Mouse (Mus musculus) layer of hippocampus, adult 11-12 months (tissue): ENCODE data around the gene Ddr2.
"Not testable (repeated sequence)": the region's sequence is repeated elsewhere in the genome, so short reads cannot be mapped to it uniquely, and the experiment has no call there.

Experiments used
- DNase-seq: peaks from one replicate; pipeline ENCODE4 v3.0.0; 2022; ENCODE audit warnings: low spot score

Ddr2 gene

DNA sequence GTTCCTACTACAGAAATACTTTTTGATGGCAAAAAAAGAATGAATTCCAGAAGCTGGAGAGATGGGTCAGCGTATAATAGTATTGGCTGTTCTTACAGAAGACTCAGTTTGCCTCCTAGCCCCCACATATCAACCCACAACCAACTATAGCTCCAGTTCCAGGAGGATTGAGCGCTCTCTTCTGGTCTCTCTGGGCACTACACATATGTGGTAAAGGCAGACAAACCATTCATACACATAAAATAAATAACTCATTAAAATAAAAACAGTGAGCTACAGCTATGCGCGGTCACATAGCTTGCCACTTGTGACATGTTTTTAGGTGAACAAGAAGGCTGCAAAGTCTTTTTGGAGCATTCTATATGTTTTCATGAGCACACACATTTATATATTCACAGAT, 71.2 kb downstream of the Ddr2 start:
- DNase-seq: no peak

DNA sequence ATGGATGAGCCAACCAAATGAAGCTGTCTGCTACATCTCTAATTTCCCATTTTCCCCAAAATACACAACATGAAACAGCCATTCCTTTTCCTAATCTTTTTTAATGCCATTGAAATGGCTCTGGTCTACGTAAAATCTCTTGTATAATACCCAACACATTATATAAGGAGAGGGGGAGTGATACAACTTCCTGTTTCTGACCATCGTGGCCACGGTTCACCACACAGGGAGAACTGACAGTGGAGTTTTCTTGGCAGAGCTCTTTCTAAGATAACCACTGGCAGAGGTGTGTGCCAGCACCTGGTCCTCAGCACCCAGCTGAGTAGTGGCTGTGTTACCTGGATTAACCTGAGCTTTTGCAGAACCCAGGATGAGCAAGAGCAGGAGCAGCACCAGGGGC, 75.0 kb downstream of the Ddr2 start:
- DNase-seq: no peak

DNA sequence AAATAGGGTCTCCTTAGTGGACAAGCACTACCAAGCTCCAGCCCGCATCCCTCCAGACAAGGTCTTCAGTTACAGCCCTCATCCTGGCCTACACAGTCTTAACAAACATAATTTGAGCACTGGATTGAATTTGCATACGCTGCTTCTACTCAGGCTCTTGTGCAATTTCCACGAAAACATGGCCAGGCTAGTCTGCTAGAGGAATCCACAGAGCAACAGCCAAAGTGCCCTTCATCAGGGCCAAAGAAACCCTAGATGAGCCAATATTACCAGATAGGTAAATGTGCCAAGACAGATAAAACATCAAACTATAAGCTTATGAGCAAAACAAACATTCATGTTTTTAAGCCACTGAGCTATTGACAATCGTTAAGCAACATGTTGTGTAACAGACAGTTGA, 75.6 kb downstream of the Ddr2 start:
- DNase-seq: no peak

DNA sequence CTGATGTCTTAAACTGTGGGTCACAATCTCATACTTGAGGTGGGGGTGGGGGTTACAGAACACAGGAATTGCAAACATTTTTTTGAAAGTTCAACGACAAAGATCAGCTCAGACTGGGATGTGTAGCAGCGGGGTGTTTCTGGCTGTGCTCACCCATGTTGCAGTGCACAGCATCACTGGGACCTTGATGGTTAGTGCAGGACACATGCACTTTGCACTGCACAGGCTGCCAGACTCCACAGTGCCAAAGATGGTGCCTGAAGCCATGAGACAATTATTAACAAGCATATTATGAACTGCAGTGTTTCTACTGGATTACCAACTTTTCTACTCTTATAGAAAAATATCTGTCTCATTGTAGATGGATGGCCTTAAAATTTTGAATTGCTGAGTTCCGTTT, 78.9 kb downstream of the Ddr2 start:
- no peak for DNase-seq

DNA sequence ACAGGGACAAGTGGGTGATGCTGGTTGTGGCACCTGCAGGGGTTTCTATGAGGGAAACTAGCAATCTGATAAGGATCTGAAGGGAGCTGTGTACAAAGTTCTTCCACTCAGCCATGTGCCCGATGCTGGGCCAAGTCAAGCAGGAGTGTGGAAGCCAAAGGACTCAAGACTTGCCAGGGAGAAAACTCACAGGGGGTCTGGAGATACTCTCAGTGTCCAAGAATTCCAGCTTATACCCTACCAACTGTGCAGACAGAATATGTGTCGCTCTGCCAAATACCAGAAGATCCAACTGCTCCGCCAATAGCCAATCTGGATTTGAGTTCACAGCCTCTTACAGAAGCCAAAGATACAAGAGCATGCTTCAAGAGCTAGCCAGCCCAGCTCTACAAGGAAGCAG, 95.8 kb downstream of the Ddr2 start:
- DNase-seq: no peak

DNA sequence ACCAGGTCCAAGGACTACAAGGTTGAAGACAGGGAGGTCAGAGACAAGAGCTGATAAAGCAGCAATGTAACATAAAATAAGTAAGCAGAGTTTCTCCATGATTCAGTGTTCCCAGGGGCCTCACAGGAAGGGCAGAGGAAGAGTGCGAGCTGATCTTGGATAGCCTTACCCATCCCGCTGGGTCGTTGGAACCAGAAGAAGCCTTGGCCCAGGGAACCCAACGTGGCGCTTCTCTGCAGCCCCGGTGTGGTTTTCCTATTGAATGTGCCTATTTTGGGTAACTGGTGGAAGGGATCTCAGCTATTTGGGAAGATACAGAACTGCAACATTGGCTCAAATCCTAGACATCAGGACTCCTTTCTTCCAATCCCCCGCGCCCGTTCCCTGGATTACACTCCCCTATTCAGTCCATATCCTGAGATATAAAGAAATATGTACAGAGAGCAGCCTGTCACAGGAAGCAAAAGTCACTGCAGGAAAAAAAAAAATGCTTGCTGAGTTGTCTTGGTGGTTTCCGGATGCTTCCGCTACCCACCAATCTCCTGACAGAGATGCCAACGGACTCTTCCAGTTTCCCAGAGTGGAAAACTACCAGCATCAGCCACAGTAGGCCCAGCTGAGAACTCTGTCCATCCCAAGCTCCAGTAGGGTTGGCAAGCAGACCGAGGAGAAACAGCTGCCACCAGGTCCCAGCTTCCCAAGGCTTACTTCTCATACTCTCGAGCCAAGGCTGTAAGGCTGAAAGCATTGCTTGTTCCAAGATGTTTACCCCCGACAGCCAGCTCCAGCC, 99.7 kb downstream of the Ddr2 start:
- no peak for DNase-seq

DNA sequence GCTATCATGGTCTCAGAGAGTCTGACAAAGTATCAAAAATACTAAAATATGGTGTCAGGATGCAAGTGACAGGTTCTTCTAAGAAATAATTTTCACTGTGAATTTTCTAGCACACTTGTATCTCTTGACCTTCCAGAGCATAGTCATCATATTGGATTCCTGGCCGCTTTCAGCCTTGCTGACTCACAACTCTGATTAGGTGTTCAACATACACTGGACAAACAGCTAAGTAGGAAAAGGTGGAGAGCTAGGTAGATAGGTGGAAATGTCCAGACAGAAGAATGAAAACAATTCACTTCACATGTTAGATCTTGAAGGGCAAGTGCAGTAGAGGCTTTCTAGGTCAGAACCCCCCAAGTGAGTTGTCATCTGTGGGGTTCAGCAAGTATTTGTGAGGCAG, 101.3 kb downstream of the Ddr2 start:
- no peak for DNase-seq

DNA sequence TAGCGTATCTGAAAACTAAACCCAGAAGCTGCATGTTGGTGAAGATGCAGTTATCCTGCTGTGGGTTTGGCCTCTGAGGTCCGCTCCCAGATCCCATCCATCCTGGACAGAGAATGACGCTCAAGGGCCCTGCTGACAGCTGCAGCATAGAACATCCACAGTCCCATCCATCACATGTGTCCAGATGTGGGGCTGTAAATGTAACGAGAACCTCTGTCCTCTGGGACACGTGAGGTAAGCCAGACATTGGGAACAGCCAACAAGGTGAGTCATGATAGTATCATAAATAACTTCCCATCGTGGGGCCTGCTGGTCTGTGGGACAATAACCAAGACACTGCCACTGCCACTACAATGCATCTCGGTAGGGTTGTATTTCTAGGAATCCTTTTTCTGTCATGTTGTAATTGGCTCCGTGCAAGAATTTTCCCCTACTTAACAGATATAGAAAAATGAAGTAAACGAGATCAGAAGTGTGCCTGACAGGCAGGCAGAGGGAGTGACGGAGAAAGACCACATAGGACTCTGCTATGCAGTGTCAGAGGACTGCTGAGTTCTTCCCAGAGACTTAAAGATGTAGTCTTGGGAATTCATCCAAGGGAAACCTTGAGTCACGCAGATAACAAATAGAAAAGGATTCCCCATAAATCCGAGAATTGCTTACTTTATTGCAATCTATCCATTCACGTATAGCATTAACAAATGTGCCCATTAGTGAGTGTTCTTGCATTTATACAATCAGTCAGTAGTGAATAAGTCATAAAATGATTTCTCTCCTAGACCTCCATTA, 101.9 kb downstream of the Ddr2 start:
- DNase-seq: no peak

DNA sequence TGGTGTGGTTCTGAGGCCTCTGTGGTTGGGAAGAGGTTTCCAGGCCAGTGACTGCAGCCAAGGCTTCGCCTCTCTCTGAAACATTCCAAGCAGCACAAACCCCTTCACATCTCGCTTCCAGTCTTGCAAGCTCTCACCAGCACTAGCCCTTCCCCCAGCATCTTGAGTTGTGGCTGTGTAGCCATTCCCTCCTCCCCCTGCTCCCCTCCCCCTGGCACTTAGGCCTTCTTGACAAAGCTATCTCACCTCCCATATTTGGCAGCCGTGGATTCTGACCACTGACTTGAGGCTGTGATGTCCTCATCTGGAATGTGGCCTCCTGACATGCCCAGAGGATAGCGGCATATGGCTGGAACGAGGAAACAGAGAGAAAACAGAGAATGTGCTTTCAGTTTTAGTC, 104.0 kb downstream of the Ddr2 start:
- no peak for DNase-seq

DNA sequence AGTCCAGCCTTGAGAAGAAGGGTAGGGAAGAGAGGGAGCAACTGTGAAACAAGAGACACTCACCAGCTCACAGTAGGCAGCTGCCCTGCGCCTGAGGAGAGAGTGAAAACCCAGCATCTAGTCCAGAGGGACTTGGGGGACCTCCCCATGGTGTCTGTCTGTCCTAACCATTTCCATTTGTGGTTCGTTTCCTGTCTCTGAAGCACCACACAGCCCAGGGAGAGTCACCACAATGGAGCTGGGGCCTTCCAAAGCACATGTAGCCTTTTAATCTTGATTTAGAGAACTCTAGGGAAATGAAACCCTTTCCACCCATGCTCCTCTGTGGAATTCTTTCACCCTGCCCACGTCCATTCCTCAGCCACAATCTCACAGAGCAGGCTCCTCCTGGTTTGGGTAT, 105.3 kb downstream of the Ddr2 start:
- no peak for DNase-seq

DNA sequence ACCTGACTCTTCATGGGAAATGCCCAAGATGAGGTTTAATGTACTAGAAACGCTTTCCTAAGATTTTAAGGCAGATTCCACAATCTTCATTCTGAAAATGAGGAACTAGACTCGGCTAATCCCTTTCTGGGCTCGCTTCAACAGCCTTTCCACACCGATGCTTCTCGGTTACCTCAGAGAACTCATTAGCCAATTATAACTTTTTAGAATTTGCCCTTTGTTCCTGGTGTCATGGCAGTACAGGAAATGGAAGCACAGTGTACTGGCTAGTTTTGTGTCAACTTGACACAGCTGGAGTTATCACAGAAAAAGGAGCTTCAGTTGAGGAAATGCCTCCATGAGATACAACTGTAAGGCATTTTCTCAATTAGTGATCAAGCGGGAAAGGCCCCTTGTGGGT, 116.7 kb downstream of the Ddr2 start:
- DNase-seq: not testable (repeated sequence)

DNA sequence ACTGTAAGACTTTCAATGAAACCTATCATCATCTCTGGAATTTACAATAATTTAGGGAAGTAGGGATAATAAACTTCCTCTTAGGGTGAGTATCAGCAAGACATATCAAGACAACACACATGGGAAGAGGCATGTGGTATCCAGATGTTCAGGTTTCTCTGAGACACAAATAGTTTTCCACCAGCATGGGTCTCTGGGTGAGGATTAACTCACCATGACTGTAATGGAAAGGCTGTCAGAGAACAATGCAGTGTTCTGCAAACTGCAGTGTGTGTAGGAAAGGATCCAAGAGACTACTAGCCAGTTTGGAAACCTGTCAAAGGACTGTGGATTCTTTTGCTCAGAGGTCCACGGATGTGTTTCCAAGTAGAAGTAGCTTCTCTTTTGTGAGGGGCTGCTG, 124.4 kb downstream of the Ddr2 start:
- no peak for DNase-seq

DNA sequence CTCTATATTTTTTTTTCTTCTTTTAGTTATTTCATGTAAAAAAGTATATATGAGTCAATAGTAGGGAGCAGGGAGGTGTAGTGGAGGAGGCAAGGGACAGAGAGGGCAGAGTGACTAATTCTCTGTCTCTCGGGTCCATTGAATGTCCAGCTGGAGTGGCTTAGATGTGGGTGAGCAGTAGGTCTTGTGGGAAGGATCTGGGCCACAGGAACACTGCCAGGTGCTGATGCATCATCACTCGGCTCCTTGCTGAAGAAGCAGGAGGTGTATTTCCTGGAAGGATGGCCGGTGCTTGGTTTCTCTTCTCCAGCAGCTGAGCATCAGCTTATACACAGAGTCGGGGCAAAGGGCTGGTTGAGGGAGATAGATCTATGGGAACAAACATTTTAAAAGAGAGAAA, 132.9 kb downstream of the Ddr2 start:
- no peak for DNase-seq

DNA sequence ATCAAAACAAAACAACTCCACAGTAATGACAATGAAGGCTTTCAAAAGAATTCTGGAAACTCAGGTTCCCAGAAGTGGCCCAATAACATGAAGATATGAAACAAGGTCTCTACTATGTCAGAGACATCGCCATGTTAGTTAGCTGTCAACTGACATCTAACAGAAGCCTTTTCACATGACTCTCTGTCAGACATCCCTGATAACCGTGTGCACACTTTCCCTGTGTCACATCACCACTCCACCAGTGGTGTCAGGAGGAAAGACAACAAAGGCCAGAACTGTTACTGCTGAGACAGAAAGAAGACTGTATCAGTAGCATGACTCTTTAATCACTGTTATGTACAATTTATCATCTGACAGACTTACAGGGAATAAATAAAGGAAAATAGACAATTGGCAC, 138.6 kb downstream of the Ddr2 start:
- DNase-seq: no peak

DNA sequence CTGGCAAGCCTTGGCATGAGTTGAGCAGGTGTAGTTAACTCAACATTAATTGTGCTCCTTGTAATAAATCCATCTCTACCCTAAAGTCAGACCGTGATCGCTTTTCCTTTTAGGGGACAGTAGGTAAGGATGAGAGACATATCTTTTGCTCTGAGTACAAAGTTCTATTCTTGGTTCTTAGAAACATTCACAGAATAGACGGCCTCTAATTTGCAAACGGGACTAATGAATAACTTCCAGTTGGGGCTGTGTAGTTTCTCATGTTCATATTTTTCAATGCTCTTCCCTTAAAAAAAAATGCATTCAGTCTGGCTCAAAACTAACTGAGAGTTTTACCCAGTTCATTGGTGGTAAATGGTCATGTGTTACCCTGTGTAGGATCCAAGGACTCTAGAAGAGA, 139.6 kb downstream of the Ddr2 start:
- no peak for DNase-seq

DNA sequence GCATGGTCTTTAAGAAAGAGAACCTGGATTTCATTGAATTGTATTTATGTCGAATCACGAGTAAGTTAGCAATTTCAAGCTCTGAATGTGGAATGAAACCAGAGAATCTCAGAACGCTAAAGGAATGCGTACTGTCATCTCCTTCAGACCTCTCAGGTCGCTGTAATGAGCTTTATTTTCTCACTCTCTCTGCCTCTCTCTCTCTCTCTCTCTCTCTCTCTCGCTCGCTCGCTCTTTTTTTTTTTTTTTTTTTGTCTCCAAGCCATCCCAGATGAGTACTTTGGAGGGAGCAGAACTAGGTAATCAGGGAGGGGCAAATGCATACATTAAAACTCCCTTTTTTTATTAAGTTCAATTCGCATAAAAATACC, 141.1 kb downstream of the Ddr2 start:
- DNase-seq: no peak

DNA sequence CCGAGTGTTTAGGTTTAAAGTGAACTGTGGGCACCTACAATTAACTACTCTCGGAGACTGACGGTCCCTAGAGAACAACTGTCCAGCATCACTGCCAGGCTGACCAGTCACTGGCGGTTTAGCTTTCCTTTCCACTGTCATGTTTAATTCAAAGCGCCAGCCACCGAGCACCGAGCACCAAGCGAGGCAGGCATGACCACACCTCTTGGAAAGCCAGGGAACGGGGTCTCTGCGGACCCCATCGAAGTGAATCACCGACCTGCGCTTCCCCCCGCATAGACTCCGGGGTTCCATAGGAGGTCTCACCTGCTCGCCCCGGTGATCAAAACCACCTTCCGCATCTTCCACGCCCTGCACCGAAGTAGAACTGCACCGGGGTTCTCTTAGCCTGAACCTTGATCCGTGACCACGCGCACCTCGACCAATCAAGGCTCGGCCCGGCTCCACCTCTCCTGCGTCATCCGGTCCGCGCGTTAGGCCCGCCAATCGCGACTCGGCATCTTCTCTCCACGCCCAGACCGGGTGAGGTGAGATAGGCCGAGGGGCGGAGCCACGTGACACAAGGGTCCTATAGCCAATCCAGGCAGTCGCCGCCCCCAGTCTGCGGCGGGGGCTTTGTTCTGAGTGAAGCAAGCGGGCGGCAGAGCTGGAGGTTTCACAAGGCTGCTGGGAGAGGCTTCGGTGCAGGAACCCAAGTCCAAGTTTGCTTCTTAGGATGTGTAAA, 141.6 kb downstream of the Ddr2 start, which contains the start of gene Hsd17b7:
Hsd17b7 (minus strand) TSS at position 450 of the 724 bp plus-strand sequence.
- DNase-seq: peak; percentile 99

DNA sequence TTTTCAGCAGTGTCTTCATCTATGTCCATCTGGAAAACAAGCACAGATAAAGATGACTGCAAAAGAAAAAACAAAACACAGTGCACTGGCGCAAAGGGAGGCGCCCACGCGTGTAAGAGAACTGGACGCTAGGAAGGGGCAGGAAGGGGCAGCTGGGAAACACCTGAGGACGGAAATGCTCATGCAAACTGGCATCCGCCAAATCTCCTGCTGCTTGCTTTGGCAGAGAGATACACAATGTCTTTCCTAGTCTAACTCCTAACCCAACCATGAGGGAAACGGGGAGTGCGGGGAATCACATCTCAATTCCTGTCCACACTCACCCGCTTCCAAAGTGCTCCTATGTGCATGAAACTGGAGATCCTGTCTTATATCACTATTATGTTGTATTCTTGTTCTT, 157.5 kb downstream of the Ddr2 start:
- no peak for DNase-seq

DNA sequence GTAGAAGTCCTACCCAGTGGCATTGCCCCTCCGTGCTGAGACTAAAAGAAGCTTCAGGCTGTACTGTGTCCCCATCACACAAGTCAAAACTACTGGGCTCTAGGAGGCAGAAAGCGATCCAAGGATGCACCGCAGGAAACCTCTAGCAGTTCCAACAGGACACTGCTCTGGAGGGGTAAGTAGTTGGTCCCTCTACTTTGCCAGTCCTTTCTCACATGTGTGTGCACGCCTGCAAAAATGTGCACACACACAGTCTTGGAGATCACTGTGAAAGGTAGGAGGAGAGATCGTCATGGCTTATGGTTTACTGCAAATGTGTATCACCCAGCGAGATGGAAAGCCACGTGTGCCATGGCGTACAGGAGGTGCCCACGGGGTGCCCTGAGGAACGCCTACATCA, 157.9 kb downstream of the Ddr2 start:
- no peak for DNase-seq

DNA sequence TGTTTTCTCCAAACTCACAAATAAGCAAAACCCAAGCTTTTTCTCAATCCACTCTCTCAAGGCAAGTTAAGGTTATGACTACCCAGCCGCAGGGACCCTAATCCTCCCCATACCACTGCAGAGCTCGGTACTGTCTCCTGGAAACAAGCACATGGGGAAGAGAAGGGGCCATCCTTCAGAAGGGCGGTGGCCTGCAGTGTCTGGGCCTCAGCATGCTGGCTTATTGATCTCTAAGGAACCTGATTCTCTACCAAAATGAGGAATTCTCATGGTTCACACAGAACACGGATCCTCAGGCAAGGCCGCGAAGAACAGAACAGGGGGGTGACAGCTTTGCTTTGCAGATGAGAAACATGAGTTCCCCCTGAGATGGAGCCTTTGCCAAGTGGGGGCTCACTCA, 159.0 kb downstream of the Ddr2 start:
- no peak for DNase-seq

DNA sequence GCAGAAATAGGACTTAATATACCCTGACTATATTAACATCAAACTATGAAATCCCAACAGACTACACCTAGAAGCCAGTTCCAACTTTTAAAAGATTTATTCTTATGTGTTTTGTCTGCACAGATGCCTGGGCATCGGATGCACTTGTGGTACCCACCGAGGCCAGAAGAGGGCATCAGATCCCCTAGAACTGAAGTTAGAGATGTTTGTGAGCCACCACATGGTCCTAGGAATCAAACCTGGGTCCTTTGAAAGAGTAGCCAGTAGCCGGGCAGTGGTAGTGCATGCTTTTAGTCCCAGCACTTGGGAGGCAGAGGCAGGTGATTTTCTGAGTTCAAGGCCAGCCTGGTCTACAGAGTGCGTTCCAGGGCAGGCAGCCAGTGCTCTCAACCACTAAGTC, 159.9 kb downstream of the Ddr2 start:
- no peak for DNase-seq

DNA sequence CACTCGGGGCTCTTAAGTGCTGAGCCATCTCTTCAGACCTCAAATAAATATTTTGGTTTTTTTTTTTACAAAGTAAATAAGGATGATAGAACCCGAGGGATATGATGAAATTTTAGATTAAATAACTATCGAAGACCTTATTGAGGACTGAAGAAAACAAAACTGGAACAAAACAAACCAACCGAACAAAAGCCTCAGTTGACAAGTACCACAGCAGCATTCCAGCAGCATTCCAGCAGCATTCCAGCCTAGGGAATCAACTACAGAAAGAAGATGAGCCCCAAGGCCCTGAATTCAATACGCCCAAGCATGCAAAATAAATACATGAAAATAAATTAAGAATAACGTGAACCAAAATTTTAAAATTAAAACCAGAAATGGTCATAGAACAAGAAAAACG, 160.6 kb downstream of the Ddr2 start:
- DNase-seq: no peak

DNA sequence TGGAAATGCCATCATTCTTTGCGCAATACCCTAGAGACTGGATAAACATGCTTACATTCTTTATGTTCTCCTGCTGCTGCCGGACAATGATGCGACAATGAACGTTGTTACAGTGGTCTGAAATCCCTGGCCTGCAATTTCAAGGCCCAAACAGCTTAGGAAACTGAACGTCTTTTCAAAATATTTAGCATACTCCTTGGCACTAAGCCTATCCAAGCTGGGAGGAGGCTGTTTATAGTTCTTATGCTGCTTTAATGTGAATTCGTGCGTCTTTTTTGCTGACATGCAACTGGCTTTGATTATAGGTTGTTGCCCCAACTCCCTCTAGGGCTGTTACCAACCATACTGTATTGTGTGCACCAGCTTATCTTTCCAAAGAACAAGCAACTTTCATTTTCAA, 161.7 kb downstream of the Ddr2 start:
- no peak for DNase-seq
